Mouse (Mus musculus) gastrocnemius, postnatal 4 days (tissue): ENCODE data around the gene Zdhhc4. TPM values are rescaled to one million over a fixed set of nuclear protein-coding genes. Genes with fewer than 3 reads are reported as not detected.

ENCODE experiments used
- DNase-seq, 2 experiments: peaks; one replicate each; pipeline ENCODE4 v3.0.0; 2021 to 2022; ENCODE audit warnings: low spot score in 2 of 2, mixed read lengths in 2 of 2
- long read RNA-seq, 2 experiments: library from polyadenylated mRNA; stranded (forward); transcript quantifications; one replicate each; pipeline ENCODE4 v2.0.0; 2021
- total RNA-seq, 2 experiments: library from RNA; stranded (reverse); gene quantifications; 2 replicates each; pipeline ENCODE4 v1.2.3; 2021

Gene Zdhhc4
- 10 to 100 TPM; 35.8 to 38.8 TPM for total RNA-seq
- long read RNA-seq, experiment 1, transcript Zdhhc4-201 (8 exons, 1,364 nt), result major isoform, 22 of 58 reads
- long read RNA-seq, experiment 1, partial matches to known transcripts, result 2 of 58 reads
- long read RNA-seq, experiment 1, other reads (novel, unspliced or antisense), result 30 of 58 reads
- long read RNA-seq, experiment 2, transcript Zdhhc4-201 (8 exons, 1,364 nt), result major isoform, 25 of 52 reads
- long read RNA-seq, experiment 2, partial matches to known transcripts, result 2 of 52 reads
- long read RNA-seq, experiment 2, other reads (novel, unspliced or antisense), result 24 of 52 reads

- peak; percentile 87 to 93 for DNase-seq
Measured at GRCm38 (mm10) chr5:143328690-143329495, at the start of gene Zdhhc4. Gene Zdhhc4 (minus strand): TSS chr5:143329256.

- no peak for DNase-seq
Measured at GRCm38 (mm10) chr5:143376156-143376555, 47.1 kb upstream of the Zdhhc4 start.

GRCm38 (mm10) chr5:143375242-143375641, 46.2 kb upstream of the Zdhhc4 start:
- DNase-seq, result peak; percentile 55 to 62

DNA sequence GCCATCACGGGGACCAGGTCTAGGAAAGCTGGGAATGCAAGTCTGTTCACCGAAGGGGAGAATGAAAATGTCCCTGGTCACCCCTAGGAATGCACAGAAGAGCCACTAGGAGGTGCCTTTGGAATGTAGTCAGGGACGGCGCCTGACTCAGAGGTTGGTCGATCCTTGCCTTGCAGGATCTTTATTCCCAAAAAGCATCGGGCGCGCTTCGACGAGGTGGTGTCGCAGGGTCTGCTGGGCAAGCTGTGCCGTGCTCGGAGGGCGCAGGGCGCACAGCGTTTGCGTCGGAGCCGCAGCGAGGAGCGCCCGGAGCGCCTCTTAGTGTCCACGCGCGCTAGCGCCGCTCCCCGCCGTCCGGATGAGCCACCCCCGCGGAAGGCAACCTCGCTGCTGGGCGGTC, 43.8 kb upstream of the Zdhhc4 start:
- DNase-seq, result no peak

GRCm38 (mm10) chr5:143371146-143371510, 42.1 kb upstream of the Zdhhc4 start:
- DNase-seq, result no peak

DNA sequence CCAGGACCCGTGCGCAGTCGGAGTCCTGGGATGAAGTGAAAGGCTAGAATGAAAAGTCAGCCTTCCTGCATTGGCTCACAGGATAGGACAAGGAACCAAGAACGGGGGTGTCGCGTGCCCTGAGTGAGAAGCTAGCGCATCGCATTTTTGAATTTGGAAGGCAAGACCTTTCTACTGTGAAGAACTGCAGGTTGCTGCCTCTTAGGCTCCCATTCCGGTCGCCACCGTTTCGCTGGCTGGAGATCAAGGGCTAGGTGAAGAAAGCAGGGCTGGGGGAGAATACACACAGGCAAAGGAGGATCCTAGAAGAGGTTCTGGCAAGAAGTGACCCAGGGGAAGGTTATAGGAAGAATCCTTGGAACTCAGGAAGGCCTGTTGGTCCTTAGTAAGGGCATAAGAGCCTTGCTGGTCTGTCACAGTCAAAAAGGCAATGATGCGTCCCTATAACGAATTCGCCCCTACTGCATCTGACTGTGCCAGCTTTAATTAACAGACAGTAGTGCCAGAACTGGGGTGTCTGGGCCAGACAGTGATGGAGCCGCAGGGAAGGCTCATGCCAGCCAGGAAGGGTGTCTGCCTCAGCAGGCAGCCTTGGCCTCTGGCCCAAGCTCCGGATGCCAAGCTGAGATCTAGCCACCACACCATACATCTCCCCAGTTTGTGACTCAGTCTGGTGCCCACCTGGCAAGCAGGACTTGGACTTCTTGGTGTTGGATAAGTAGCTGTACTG, 41.5 kb upstream of the Zdhhc4 start:
- no peak for DNase-seq

DNA sequence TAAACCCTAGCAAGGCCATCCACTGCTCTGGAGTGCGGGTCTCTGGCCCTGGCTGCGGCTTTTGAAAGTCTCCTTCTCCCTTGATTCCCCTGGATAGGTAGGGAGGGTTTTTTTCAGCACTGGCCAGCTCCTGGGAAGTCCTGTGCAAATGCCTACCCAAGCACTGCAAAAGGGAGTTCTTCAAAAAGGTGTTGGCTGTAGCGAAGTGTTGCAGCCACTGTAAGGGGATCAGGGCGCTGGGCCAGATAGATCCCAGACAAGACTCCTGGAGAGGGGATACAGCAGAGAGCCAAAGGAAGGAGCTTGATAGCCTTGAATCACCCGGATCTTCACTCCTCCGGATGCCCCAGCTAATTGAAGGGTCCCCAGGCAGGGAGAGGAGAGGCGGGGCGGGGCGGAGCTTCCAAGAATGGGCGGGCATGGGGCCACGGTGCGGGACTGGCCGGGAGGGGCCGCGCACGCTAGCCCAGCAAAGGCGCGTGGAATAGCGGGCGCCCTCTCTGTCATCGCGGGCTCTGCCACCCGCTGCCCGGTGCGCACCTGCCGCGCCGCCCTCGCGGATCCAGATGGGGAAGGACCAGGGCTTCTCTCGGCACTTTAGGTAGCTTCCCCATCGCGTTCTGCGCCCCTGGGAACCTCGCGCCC, 40.7 kb upstream of the Zdhhc4 start:
- no peak for DNase-seq

- no peak for DNase-seq
Measured at GRCm38 (mm10) chr5:143367931-143368330, 38.9 kb upstream of the Zdhhc4 start.

- no peak for DNase-seq
Measured at GRCm38 (mm10) chr5:143363678-143364615, 34.9 kb upstream of the Zdhhc4 start.

GRCm38 (mm10) chr5:143361428-143361827, 32.4 kb upstream of the Zdhhc4 start:
- no peak for DNase-seq

DNA sequence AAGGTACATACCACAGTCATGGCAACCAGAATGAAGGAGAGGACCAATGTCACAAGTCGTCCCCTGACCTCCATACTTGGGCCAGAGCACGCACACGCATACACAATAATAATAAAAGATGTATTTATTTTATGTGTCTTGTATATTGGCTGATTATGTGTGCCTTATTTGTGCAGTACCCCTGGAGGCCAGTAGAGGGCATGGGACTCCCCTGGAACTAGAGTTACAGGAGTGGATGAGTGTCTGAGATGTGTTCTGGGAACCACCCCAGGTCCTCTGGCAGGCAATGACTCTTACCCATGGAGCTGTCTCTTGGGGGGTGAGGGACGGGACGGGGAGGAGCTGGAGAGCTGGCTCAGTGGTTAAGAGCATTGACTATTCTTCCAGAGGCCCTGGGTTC, 30.9 kb upstream of the Zdhhc4 start:
- no peak for DNase-seq

- no peak for DNase-seq
Measured at GRCm38 (mm10) chr5:143359263-143359662, 30.2 kb upstream of the Zdhhc4 start.

- DNase-seq, result no peak
Measured at GRCm38 (mm10) chr5:143357564-143357963, 28.5 kb upstream of the Zdhhc4 start.

- DNase-seq, result no peak
Measured at GRCm38 (mm10) chr5:143356686-143357388, 27.8 kb upstream of the Zdhhc4 start, which contains the start of gene Grid2ip. Gene Grid2ip (plus strand): TSS chr5:143357338.

GRCm38 (mm10) chr5:143356017-143356416, 27.0 kb upstream of the Zdhhc4 start:
- no peak for DNase-seq

DNA sequence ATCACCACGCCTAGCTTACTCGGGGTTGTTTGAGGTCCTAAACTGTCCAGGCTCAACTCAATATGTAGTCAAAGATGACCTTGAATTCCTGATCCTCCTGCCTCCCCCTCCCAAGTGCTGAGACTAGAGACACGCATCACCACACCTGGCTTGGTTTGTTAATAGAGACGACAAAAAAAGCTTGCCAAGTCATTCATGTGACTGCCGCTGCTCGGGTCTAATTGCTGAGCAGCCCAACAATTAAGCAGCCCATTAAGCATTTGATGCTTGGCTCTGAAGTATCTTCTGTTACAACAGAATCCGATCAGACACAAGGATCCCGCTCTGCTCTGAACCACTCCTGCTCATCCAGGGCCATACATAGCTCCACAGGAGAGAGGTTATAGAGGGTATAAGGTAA, 17.3 kb upstream of the Zdhhc4 start:
- no peak for DNase-seq

DNA sequence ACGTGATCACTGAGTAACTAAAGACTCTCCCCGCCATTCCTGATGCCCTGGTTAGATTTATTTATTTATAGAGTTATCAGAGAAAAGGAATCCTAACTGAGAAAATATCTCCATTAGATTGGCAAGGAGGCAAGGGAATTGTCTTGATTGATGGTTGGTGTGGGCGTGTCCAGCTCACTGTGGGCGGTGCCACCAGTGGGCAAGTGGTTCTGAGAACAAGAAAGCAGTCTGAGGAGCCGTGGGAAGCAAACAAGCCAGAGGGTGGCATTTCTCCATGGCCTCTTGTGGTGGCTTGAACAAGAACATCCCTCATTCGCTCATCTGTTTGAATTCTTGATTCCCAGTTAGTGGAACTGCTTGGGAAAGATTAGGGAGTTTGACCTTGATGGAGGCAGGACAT, 10.5 kb upstream of the Zdhhc4 start:
- no peak for DNase-seq

GRCm38 (mm10) chr5:143336559-143336958, 7.5 kb upstream of the Zdhhc4 start:
- DNase-seq, result no peak

DNA sequence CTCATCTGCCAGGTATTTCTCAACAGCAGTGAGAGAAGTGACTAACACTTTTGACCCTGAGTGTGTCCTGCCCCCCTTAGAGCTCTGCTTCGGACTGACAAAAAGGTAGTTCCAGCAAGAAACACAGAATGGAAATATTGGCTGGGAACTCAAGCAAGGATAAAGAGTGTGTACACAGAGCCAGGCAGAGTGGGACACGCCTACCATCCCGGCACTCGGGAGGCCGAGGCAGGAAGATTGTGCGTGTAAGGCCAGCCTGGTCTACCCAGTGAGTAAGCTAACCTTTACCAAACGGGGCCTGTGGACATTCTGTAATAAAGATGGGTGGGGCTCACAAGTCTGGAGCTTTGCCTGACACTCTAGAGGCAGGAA, 6.0 kb upstream of the Zdhhc4 start:
- no peak for DNase-seq
